Comparison of ENCODE assay signal across 13 mouse cellular contexts in genomic region chr4:135938858-135939257, GRCm38 (mm10). TPM values are rescaled to one million over a fixed set of nuclear protein-coding genes. Genes with fewer than 3 reads are reported as not detected.
"Had no signal": no experiment of that assay in that cellular context is flagged by ENCODE, and none has a peak within 500 bp of the region (broad histone marks: within the 10 kb centered on the region; RNA-seq: fewer than 3 reads in every experiment).

No protein-coding gene starts in this region.

- H3K4me1 ChIP-seq: limb, embryonic 13.5 days; neural tube, embryonic 15.5 days had no signal

- H3K9ac ChIP-seq: limb, embryonic 13.5 days; neural tube, embryonic 15.5 days had no signal

- H3K9me3 ChIP-seq: limb, embryonic 13.5 days; midbrain, embryonic 10.5 days; neural tube, embryonic 15.5 days had no signal

- H3K27ac ChIP-seq: kidney, postnatal 0 days; limb, embryonic 13.5 days; midbrain, embryonic 10.5 days; neural tube, embryonic 15.5 days had no signal

- ATAC-seq: intestine, postnatal 0 days had no signal

- H3K4me3 ChIP-seq: limb, embryonic 13.5 days; midbrain, embryonic 10.5 days; myocyte; neural tube, embryonic 15.5 days had no signal

- DNase-seq: kidney, adult 9 months; kidney, postnatal 36 days; left cerebral cortex, postnatal 4 days; lung, adult 18-20 months; midbrain, embryonic 14.5 days; right cerebral cortex, adult 18-20 months; spleen, adult 18-20 months had no signal

- H3K27me3 ChIP-seq: limb, embryonic 13.5 days; neural tube, embryonic 15.5 days had no signal

- H3K4me2 ChIP-seq: limb, embryonic 13.5 days; neural tube, embryonic 15.5 days had no signal

RNA-seq across cellular contexts. Expression of gene Cnr2, which starts 43.7 kb away (rescaled TPM):
- polyA plus RNA-seq: myocyte had no signal
